Comparison of ENCODE assay signal across 8 mouse cellular contexts in genomic region chr4:34560971-34561370, GRCm38 (mm10). TPM values are rescaled to one million over a fixed set of nuclear protein-coding genes. Genes with fewer than 3 reads are reported as not detected.
A peak's percentile ranks its signal among the peaks of the same experiment; 100 is the strongest.
DNase-seq lines count a peak whose midpoint lies in the region; ATAC-seq and TF ChIP-seq lines count a peak whose summit lies in the region.

No protein-coding gene starts in this region.

- H3K79me2 ChIP-seq in heart, adult 2 months (replicated peaks; ENCODE audit: control insufficient read depth, insufficient read depth, low read length), result peaks cover 2% of the 10 kb centered on the region; the same call in 1 of the 2 replicates

- DNase-seq in heart, adult 2 months, result no peak
- peak; percentile 77 for DNase-seq in ES-CJ7 (ENCODE audit: low read depth, low spot score)
- DNase-seq in liver, embryonic 14.5 days (ENCODE audit: low read depth in 3 of 3, low spot score in 3 of 3), result peak; percentile 34 to 44 (median 36)
- DNase-seq in spleen, adult 18-20 months, result peak; percentile 16 to 34
- no peak for DNase-seq in ovary, adult 18-20 months (ENCODE audit: low spot score)
- DNase-seq in right cerebral cortex, postnatal 36 days (ENCODE audit: low spot score in 2 of 2), result no peak

- no peak for ATAC-seq in heart, embryonic 11.5 days (replicated peaks; ENCODE audit: insufficient number of reproducible peaks, low FRiP score, low TSS enrichment)
- ATAC-seq in liver, embryonic 14.5 days (ENCODE audit: insufficient read depth), result 0 out of 2 replicates have a peak, but pooled peaks have one; percentile 58

- no peak overlapping the region for H3K27ac ChIP-seq in heart, adult 2 months
- H3K27ac ChIP-seq in heart, embryonic 11.5 days (ENCODE audit: low read depth, low read length), result no peak overlapping the region
- H3K27ac ChIP-seq in embryonic fibroblast, embryonic 13.5 days (ENCODE audit: insufficient read depth, low read length), result no peak overlapping the region
- H3K27ac ChIP-seq in liver, embryonic 14.5 days, result no peak overlapping the region

- H3K4me1 ChIP-seq in heart, adult 2 months (ENCODE audit: control insufficient read depth, insufficient read depth, low read length), result peaks cover 12% of the 10 kb centered on the region
- peaks cover 11% of the 10 kb centered on the region; the same call in 1 of the 2 replicates for H3K4me1 ChIP-seq in heart, embryonic 11.5 days (ENCODE audit: control insufficient read depth, insufficient read depth, low read length)
- no peaks in the 10 kb centered on the region for H3K4me1 ChIP-seq in embryonic fibroblast, embryonic 13.5 days (ENCODE audit: control insufficient read depth, insufficient read depth, low read length)
- H3K4me1 ChIP-seq in liver, embryonic 14.5 days (replicated peaks; ENCODE audit: control insufficient read depth in 2 of 2, insufficient read depth in 2 of 2, low read length in 1 of 2), result peaks cover 2 to 4% of the 10 kb centered on the region in 2 experiments; a peak in 2 of 4 replicates

- no peaks in the 10 kb centered on the region for H3K9me3 ChIP-seq in heart, embryonic 11.5 days (replicated peaks; ENCODE audit: control insufficient read depth, low read length)
- H3K9me3 ChIP-seq in liver, embryonic 14.5 days (ENCODE audit: control insufficient read depth, low read length), result no peaks in the 10 kb centered on the region

- TF ChIP-seq CTCF in heart, adult 2 months (IDR thresholded peaks at IDR 0.05), result peak; percentile 69
- TF ChIP-seq CTCF in embryonic fibroblast, embryonic 13.5 days (IDR thresholded peaks at IDR 0.05; ENCODE audit: borderline replicate concordance, insufficient read depth, low read length), result peak; percentile 23; the same call in 1 of the 2 replicates
- TF ChIP-seq CTCF in liver, embryonic 14.5 days (IDR thresholded peaks at IDR 0.05; ENCODE audit: low read depth), result peak; percentile 74

- no peak overlapping the region for H3K4me2 ChIP-seq in heart, embryonic 11.5 days
- H3K4me2 ChIP-seq in liver, embryonic 14.5 days (ENCODE audit: low read depth), result no peak overlapping the region

- no peak for TF ChIP-seq EP300 in heart, adult 2 months (IDR thresholded peaks at IDR 0.05; ENCODE audit: insufficient read depth, low read depth, low read length)
- no peak for TF ChIP-seq EP300 in liver, embryonic 14.5 days (IDR thresholded peaks at IDR 0.05; ENCODE audit: low read depth)

- no peak for TF ChIP-seq POLR2A in heart, adult 2 months (IDR thresholded peaks at IDR 0.05; ENCODE audit: insufficient read depth, low read depth, low read length)
- TF ChIP-seq POLR2A in embryonic fibroblast, embryonic 13.5 days (IDR thresholded peaks at IDR 0.05; ENCODE audit: low read depth, low read length), result no peak

- WGBS in heart, adult 2 months, result 57% methylated on average over 4 of the region's 4 CpGs
- WGBS in heart, embryonic 11.5 days (ENCODE audit: insufficient replicate concordance), result 53% methylated on average over 4 of the region's 4 CpGs
- 57% methylated on average over 4 of the region's 4 CpGs for WGBS in liver, embryonic 14.5 days (ENCODE audit: insufficient replicate concordance)

- H3K9ac ChIP-seq in heart, adult 2 months (ENCODE audit: low read depth, low read length), result no peak overlapping the region
- no peak overlapping the region for H3K9ac ChIP-seq in heart, embryonic 11.5 days (ENCODE audit: low read depth, low read length)
- no peak overlapping the region for H3K9ac ChIP-seq in liver, embryonic 14.5 days (replicated peaks)

- H3K36me3 ChIP-seq in heart, adult 2 months (ENCODE audit: control insufficient read depth, insufficient read depth, low read length), result peaks cover 43% of the 10 kb centered on the region
- H3K36me3 ChIP-seq in heart, embryonic 11.5 days (ENCODE audit: control insufficient read depth, insufficient read depth, low read length), result peaks cover 2% of the 10 kb centered on the region; the same call in 1 of the 2 replicates
- H3K36me3 ChIP-seq in liver, embryonic 14.5 days (replicated peaks; ENCODE audit: control insufficient read depth, insufficient read depth, low read depth), result peaks cover 24% of the 10 kb centered on the region

- no peak overlapping the region for H3K4me3 ChIP-seq in heart, adult 2 months
- no peak overlapping the region for H3K4me3 ChIP-seq in heart, embryonic 11.5 days (ENCODE audit: low read depth, low read length)
- H3K4me3 ChIP-seq in embryonic fibroblast, embryonic 13.5 days (ENCODE audit: insufficient read depth, low read length), result no peak overlapping the region
- no peak overlapping the region for H3K4me3 ChIP-seq in liver, embryonic 14.5 days (ENCODE audit: insufficient read depth in 1 of 2, low read depth in 2 of 2, low read length in 2 of 2)

- H3K27me3 ChIP-seq in heart, adult 2 months (ENCODE audit: control insufficient read depth, insufficient read depth, low read length), result no peaks in the 10 kb centered on the region
- H3K27me3 ChIP-seq in heart, embryonic 11.5 days (ENCODE audit: control insufficient read depth, insufficient read depth, low read length), result no peaks in the 10 kb centered on the region
- no peaks in the 10 kb centered on the region for H3K27me3 ChIP-seq in liver, embryonic 14.5 days (ENCODE audit: control insufficient read depth, insufficient read depth, low read length)

- intact Hi-C loops in heart, adult 2 months (cut with DNase I), result no loop called here

RNA-seq across cellular contexts. Expression of gene Akirin2, which starts 10.2 kb away (rescaled TPM):
- 10 to 100 TPM; 54.5 to 62.4 TPM for total RNA-seq in heart, adult 2 months (2021)
- 23.8 and 36.1 TPM in 2 replicates for polyA plus RNA-seq in heart, adult 2 months (2012; rRNA removed)
- 50.5 and 52.5 TPM in 2 replicates for polyA plus RNA-seq in heart, embryonic 11.5 days (2014; fragmentation: Nextera tagmentation; extraction: Ambion mirVana)
- 72.1 and 87.2 TPM in 2 replicates for polyA plus RNA-seq in embryonic fibroblast, embryonic 13.5 days (2011; ENCODE audit: insufficient read length, low read depth, missing spikeins)
- polyA plus RNA-seq in liver, embryonic 14.5 days (2012; rRNA removed), result 16.1 and 27.4 TPM in 2 replicates
- polyA plus RNA-seq in liver, embryonic 14.5 days (2014; fragmentation: Nextera tagmentation; extraction: Ambion mirVana), result 19.7 and 23.8 TPM in 2 replicates

RNA-seq across cellular contexts. Expression of gene Orc3, which starts 53.8 kb away (rescaled TPM):
- 10 to 100 TPM; 28.5 to 34.3 TPM for total RNA-seq in heart, adult 2 months (2021)
- 17.1 and 37.5 TPM in 2 replicates for polyA plus RNA-seq in heart, adult 2 months (2012; rRNA removed)
- 84.7 and 90.1 TPM in 2 replicates for polyA plus RNA-seq in heart, embryonic 11.5 days (2014; fragmentation: Nextera tagmentation; extraction: Ambion mirVana)
- 72.4 and 76.4 TPM in 2 replicates for polyA plus RNA-seq in embryonic fibroblast, embryonic 13.5 days (2011; ENCODE audit: insufficient read length, low read depth, missing spikeins)
- 14.7 and 21.9 TPM in 2 replicates for polyA plus RNA-seq in liver, embryonic 14.5 days (2012; rRNA removed)
- polyA plus RNA-seq in liver, embryonic 14.5 days (2014; fragmentation: Nextera tagmentation; extraction: Ambion mirVana), result 45.0 and 48.8 TPM in 2 replicates

RNA-seq across cellular contexts. Expression of gene Rars2, which starts 53.8 kb away (rescaled TPM):
- 10 to 100 TPM; 23.6 to 24.9 TPM for total RNA-seq in heart, adult 2 months (2021)
- polyA plus RNA-seq in heart, adult 2 months (2012; rRNA removed), result 10.1 and 19.8 TPM in 2 replicates
- 54.8 and 56.3 TPM in 2 replicates for polyA plus RNA-seq in heart, embryonic 11.5 days (2014; fragmentation: Nextera tagmentation; extraction: Ambion mirVana)
- 26.9 and 34.3 TPM in 2 replicates for polyA plus RNA-seq in embryonic fibroblast, embryonic 13.5 days (2011; ENCODE audit: insufficient read length, low read depth, missing spikeins)
- polyA plus RNA-seq in liver, embryonic 14.5 days (2012; rRNA removed), result 9.9 and 17.4 TPM in 2 replicates
- polyA plus RNA-seq in liver, embryonic 14.5 days (2014; fragmentation: Nextera tagmentation; extraction: Ambion mirVana), result 23.5 and 28.4 TPM in 2 replicates

Comparison
In these comparisons a context has a peak if more than half of its experiments do, and no peak if none do; other contexts are left out.
1. DNase-seq: peak in ES-CJ7 (single experiment), liver, embryonic 14.5 days (3 of 3) and spleen, adult 18-20 months (2 of 2); none in heart, adult 2 months (0 of 2), ovary, adult 18-20 months (single experiment) and right cerebral cortex, postnatal 36 days (0 of 2).
2. CTCF ChIP-seq: peak in every context shown above with its lines; median percentile 74 in liver, embryonic 14.5 days; 69 in heart, adult 2 months; 23 in embryonic fibroblast, embryonic 13.5 days.